Mouse (Mus musculus): ENCODE data around the gene Methig1. TPM values are rescaled to one million over a fixed set of nuclear protein-coding genes. Genes with fewer than 3 reads are reported as not detected.
"Not testable (repeated sequence)": the region's sequence is repeated elsewhere in the genome, so short reads cannot be mapped to it uniquely, and the experiment has no call there.

Gene Methig1
- polyA plus RNA-seq, 1 experiment from 2014 or later: 0.19 TPM

GRCm38 (mm10) chr15:100318014-100318671, 34.8 kb upstream of the Methig1 start:
- not testable (repeated sequence) for H3K4me3 ChIP-seq (ENCODE audit: low read depth, low read length); H3K4me2 ChIP-seq (replicated peaks; ENCODE audit: low read depth, low read length); H3K36me3 ChIP-seq (ENCODE audit: control insufficient read depth, insufficient read depth, low read length); H3K9ac ChIP-seq (ENCODE audit: low read depth, low read length); H3K9me3 ChIP-seq (ENCODE audit: control insufficient read depth, low read length); H3K4me1 ChIP-seq (replicated peaks; ENCODE audit: control insufficient read depth, insufficient read depth, low read length); H3K27ac ChIP-seq (ENCODE audit: low read depth, low read length); H3K27me3 ChIP-seq (ENCODE audit: control insufficient read depth, insufficient read depth, low read length); ATAC-seq (ENCODE audit: low FRiP score); DNase-seq (ENCODE audit: low spot score)
- 80% methylated on average over 4 of the region's 4 CpGs for WGBS

GRCm38 (mm10) chr15:100319884-100320283, 33.1 kb upstream of the Methig1 start:
- Histone ChIP-seq H3K4me1 (replicated peaks; ENCODE audit: control insufficient read depth, insufficient read depth, low read length) (no peaks in the 10 kb centered on the region), H3K4me2 (replicated peaks; ENCODE audit: low read depth, low read length) (no peak overlapping the region), H3K4me3 (ENCODE audit: low read depth, low read length) (no peak overlapping the region), H3K9ac (ENCODE audit: low read depth, low read length) (no peak overlapping the region), H3K9me3 (ENCODE audit: control insufficient read depth, low read length) (no peaks in the 10 kb centered on the region), H3K27me3 (ENCODE audit: control insufficient read depth, insufficient read depth, low read length) (no peaks in the 10 kb centered on the region), H3K36me3 (ENCODE audit: control insufficient read depth, insufficient read depth, low read length) (no peaks in the 10 kb centered on the region), H3K27ac (ENCODE audit: low read depth, low read length) (no peak overlapping the region)
- ATAC-seq (ENCODE audit: low FRiP score) (no peak), DNase-seq (ENCODE audit: low spot score) (no peak)
- WGBS: 84% methylated on average over 1 of the region's 1 CpGs

- no peak overlapping the region for H3K27ac ChIP-seq (ENCODE audit: low read depth, low read length)
- H3K4me1 ChIP-seq (replicated peaks; ENCODE audit: control insufficient read depth, insufficient read depth, low read length): no peaks in the 10 kb centered on the region
- H3K27me3 ChIP-seq (ENCODE audit: control insufficient read depth, insufficient read depth, low read length): no peaks in the 10 kb centered on the region
- no peak overlapping the region for H3K4me2 ChIP-seq (replicated peaks; ENCODE audit: low read depth, low read length)
- H3K36me3 ChIP-seq (ENCODE audit: control insufficient read depth, insufficient read depth, low read length): no peaks in the 10 kb centered on the region
- no peak for DNase-seq (ENCODE audit: low spot score)
- H3K9me3 ChIP-seq (ENCODE audit: control insufficient read depth, low read length): no peaks in the 10 kb centered on the region
- ATAC-seq (ENCODE audit: low FRiP score): no peak
- H3K4me3 ChIP-seq (ENCODE audit: low read depth, low read length): no peak overlapping the region
- WGBS: 82% methylated on average over 9 of the region's 9 CpGs
- no peak overlapping the region for H3K9ac ChIP-seq (ENCODE audit: low read depth, low read length)
Measured at GRCm38 (mm10) chr15:100320295-100320905, 32.5 kb upstream of the Methig1 start.

GRCm38 (mm10) chr15:100321134-100321533, 31.8 kb upstream of the Methig1 start:
- Histone ChIP-seq H3K4me2 (replicated peaks; ENCODE audit: low read depth, low read length) (no peak overlapping the region), H3K36me3 (ENCODE audit: control insufficient read depth, insufficient read depth, low read length) (no peaks in the 10 kb centered on the region), H3K4me3 (ENCODE audit: low read depth, low read length) (no peak overlapping the region), H3K27me3 (ENCODE audit: control insufficient read depth, insufficient read depth, low read length) (no peaks in the 10 kb centered on the region), H3K9ac (ENCODE audit: low read depth, low read length) (no peak overlapping the region), H3K4me1 (replicated peaks; ENCODE audit: control insufficient read depth, insufficient read depth, low read length) (no peaks in the 10 kb centered on the region), H3K27ac (ENCODE audit: low read depth, low read length) (no peak overlapping the region), H3K9me3 (ENCODE audit: control insufficient read depth, low read length) (no peaks in the 10 kb centered on the region)
- DNase-seq (ENCODE audit: low spot score) (no peak), ATAC-seq (ENCODE audit: low FRiP score) (no peak)
- WGBS: 62% methylated on average over 5 of the region's 5 CpGs

GRCm38 (mm10) chr15:100324021-100324591, 28.8 kb upstream of the Methig1 start:
- Histone ChIP-seq H3K9ac (ENCODE audit: low read depth, low read length) (no peak overlapping the region), H3K4me2 (replicated peaks; ENCODE audit: low read depth, low read length) (no peak overlapping the region), H3K4me1 (replicated peaks; ENCODE audit: control insufficient read depth, insufficient read depth, low read length) (no peaks in the 10 kb centered on the region), H3K36me3 (ENCODE audit: control insufficient read depth, insufficient read depth, low read length) (no peaks in the 10 kb centered on the region), H3K9me3 (ENCODE audit: control insufficient read depth, low read length) (no peaks in the 10 kb centered on the region), H3K4me3 (ENCODE audit: low read depth, low read length) (no peak overlapping the region), H3K27ac (ENCODE audit: low read depth, low read length) (no peak overlapping the region), H3K27me3 (ENCODE audit: control insufficient read depth, insufficient read depth, low read length) (no peaks in the 10 kb centered on the region)
- ATAC-seq (ENCODE audit: low FRiP score): no peak
- WGBS: 87% methylated on average over 12 of the region's 12 CpGs
- no peak for DNase-seq (ENCODE audit: low spot score)

- DNase-seq (ENCODE audit: low spot score): no peak
- Histone ChIP-seq H3K36me3 (ENCODE audit: control insufficient read depth, insufficient read depth, low read length) (no peaks in the 10 kb centered on the region), H3K27me3 (ENCODE audit: control insufficient read depth, insufficient read depth, low read length) (no peaks in the 10 kb centered on the region), H3K27ac (ENCODE audit: low read depth, low read length) (no peak overlapping the region), H3K4me1 (replicated peaks; ENCODE audit: control insufficient read depth, insufficient read depth, low read length) (no peaks in the 10 kb centered on the region), H3K9ac (ENCODE audit: low read depth, low read length) (no peak overlapping the region), H3K4me3 (ENCODE audit: low read depth, low read length) (no peak overlapping the region), H3K4me2 (replicated peaks; ENCODE audit: low read depth, low read length) (no peak overlapping the region), H3K9me3 (ENCODE audit: control insufficient read depth, low read length) (no peaks in the 10 kb centered on the region)
- WGBS: 95% methylated on average over 3 of the region's 3 CpGs
- ATAC-seq (ENCODE audit: low FRiP score): no peak
Measured at GRCm38 (mm10) chr15:100325235-100325634, 27.7 kb upstream of the Methig1 start.

- not testable (repeated sequence) for H3K27me3 ChIP-seq (ENCODE audit: control insufficient read depth, insufficient read depth, low read length); H3K4me1 ChIP-seq (replicated peaks; ENCODE audit: control insufficient read depth, insufficient read depth, low read length); ATAC-seq (ENCODE audit: low FRiP score); H3K9ac ChIP-seq (ENCODE audit: low read depth, low read length); H3K4me2 ChIP-seq (replicated peaks; ENCODE audit: low read depth, low read length); H3K36me3 ChIP-seq (ENCODE audit: control insufficient read depth, insufficient read depth, low read length); H3K27ac ChIP-seq (ENCODE audit: low read depth, low read length); H3K9me3 ChIP-seq (ENCODE audit: control insufficient read depth, low read length); H3K4me3 ChIP-seq (ENCODE audit: low read depth, low read length); DNase-seq (ENCODE audit: low spot score)
- WGBS: 63% methylated on average over 3 of the region's 4 CpGs
Measured at GRCm38 (mm10) chr15:100328089-100328488, 24.9 kb upstream of the Methig1 start.

- not testable (repeated sequence) for H3K4me3 ChIP-seq (ENCODE audit: low read depth, low read length); H3K36me3 ChIP-seq (ENCODE audit: control insufficient read depth, insufficient read depth, low read length); H3K4me2 ChIP-seq (replicated peaks; ENCODE audit: low read depth, low read length); H3K27ac ChIP-seq (ENCODE audit: low read depth, low read length); H3K9me3 ChIP-seq (ENCODE audit: control insufficient read depth, low read length); H3K27me3 ChIP-seq (ENCODE audit: control insufficient read depth, insufficient read depth, low read length); ATAC-seq (ENCODE audit: low FRiP score); H3K9ac ChIP-seq (ENCODE audit: low read depth, low read length); DNase-seq (ENCODE audit: low spot score); H3K4me1 ChIP-seq (replicated peaks; ENCODE audit: control insufficient read depth, insufficient read depth, low read length)
- WGBS: 72% methylated on average over 9 of the region's 10 CpGs
Measured at GRCm38 (mm10) chr15:100329336-100329735, 23.6 kb upstream of the Methig1 start.

GRCm38 (mm10) chr15:100330739-100331138, 22.2 kb upstream of the Methig1 start:
- Histone ChIP-seq H3K9ac (ENCODE audit: low read depth, low read length) (no peak overlapping the region), H3K4me3 (ENCODE audit: low read depth, low read length) (no peak overlapping the region), H3K4me2 (replicated peaks; ENCODE audit: low read depth, low read length) (no peak overlapping the region), H3K27me3 (ENCODE audit: control insufficient read depth, insufficient read depth, low read length) (no peaks in the 10 kb centered on the region), H3K9me3 (ENCODE audit: control insufficient read depth, low read length) (no peaks in the 10 kb centered on the region), H3K4me1 (replicated peaks; ENCODE audit: control insufficient read depth, insufficient read depth, low read length) (no peaks in the 10 kb centered on the region), H3K36me3 (ENCODE audit: control insufficient read depth, insufficient read depth, low read length) (no peaks in the 10 kb centered on the region), H3K27ac (ENCODE audit: low read depth, low read length) (no peak overlapping the region)
- no peak for ATAC-seq (ENCODE audit: low FRiP score)
- WGBS: 78% methylated on average over 7 of the region's 7 CpGs
- no peak for DNase-seq (ENCODE audit: low spot score)

Data from hindbrain, embryonic 11.5 days (tissue).